16 mouse cellular contexts compared by ENCODE assay signal in the genomic region with DNA sequence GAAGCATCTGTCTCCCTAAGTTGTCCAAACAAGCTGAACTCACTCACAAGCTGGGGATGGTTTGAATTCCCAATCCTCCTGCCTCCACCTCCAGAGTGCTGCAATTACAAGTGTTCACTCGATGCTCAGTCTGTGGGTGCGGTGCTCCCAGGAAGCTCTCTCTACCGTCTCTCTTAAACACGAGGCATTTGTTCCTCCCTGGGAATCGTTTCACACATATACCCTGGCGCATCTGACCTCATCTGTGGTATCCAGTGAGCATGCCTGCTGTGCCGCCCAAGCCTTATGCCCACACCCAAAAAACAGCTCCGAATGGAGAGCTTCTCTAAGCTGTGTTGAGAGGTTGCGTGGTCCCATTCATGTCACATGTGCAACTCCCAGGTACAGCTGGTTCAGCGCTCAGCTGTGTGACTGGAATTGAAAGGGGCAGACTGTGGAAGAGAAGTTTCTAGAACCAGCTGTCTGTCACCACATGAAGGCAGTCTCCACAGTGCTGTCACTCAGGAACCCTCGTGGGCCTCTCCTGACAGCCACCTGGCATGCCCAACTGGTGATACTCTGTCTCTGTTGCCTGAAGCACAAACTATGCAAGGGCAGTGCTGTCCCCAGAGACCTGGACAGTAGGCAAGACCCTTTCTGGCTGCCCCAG. TPM values are rescaled to one million over a fixed set of nuclear protein-coding genes. Genes with fewer than 3 reads are reported as not detected.
DNase-seq lines count a peak whose midpoint lies in the region; ATAC-seq and TF ChIP-seq lines count a peak whose summit lies in the region.
"Had no signal": no experiment of that assay in that cellular context is flagged by ENCODE, and none has a peak within 500 bp of the region (broad histone marks: within the 10 kb centered on the region; RNA-seq: fewer than 3 reads in every experiment).

No protein-coding gene starts in this region.

- no peaks in the 10 kb centered on the region for H3K27me3 ChIP-seq in embryonic facial prominence, embryonic 13.5 days
- H3K27me3 ChIP-seq in hindbrain, postnatal 0 days (ENCODE audit: insufficient read depth, low read length) = no peaks in the 10 kb centered on the region
- H3K27me3 ChIP-seq: intestine, embryonic 15.5 days; limb, embryonic 15.5 days had no signal

- no peak overlapping the region for H3K4me3 ChIP-seq in layer of hippocampus, adult 2 months
- no peak overlapping the region for H3K4me3 ChIP-seq in embryonic facial prominence, embryonic 13.5 days
- H3K4me3 ChIP-seq in hindbrain, postnatal 0 days (ENCODE audit: low read length) = no peak overlapping the region
- H3K4me3 ChIP-seq: intestine, embryonic 15.5 days; limb, embryonic 15.5 days had no signal

- no peak overlapping the region for H3K9ac ChIP-seq in embryonic facial prominence, embryonic 13.5 days
- H3K9ac ChIP-seq in hindbrain, postnatal 0 days (replicated peaks; ENCODE audit: low read length) = no peak overlapping the region
- H3K9ac ChIP-seq: intestine, embryonic 15.5 days; limb, embryonic 15.5 days; lung, embryonic 14.5 days had no signal

- no peak for DNase-seq in layer of hippocampus, adult 2 months (ENCODE audit: low spot score in 2 of 2)
- no peak for DNase-seq in layer of hippocampus, adult 8-10 months (ENCODE audit: low spot score in 2 of 2)
- no peak for DNase-seq in hindbrain, postnatal 0 days (ENCODE audit: low spot score)
- peak; percentile 79 for DNase-seq in thymus, postnatal 14 days
- no peak for DNase-seq in kidney, adult 8-10 months
- no peak for DNase-seq in cerebellum, adult 9-10 months
- no peak for DNase-seq in right cerebral cortex, postnatal 10 days (ENCODE audit: low spot score in 2 of 2)
- DNase-seq: cerebellum, adult 9-11 months; gastrocnemius, postnatal 10 days; lung, embryonic 14.5 days; spleen, adult 18-20 months had no signal

- no peak for TF ChIP-seq CTCF in layer of hippocampus, adult 2 months (conservative IDR thresholded peaks at IDR 0.05)
- no peak for TF ChIP-seq CTCF in hindbrain, postnatal 0 days (IDR thresholded peaks at IDR 0.05; ENCODE audit: low read depth)

- H3K36me3 ChIP-seq in embryonic facial prominence, embryonic 13.5 days = peaks cover 16% of the 10 kb centered on the region
- H3K36me3 ChIP-seq in hindbrain, postnatal 0 days (ENCODE audit: insufficient read depth, low read length) = no peaks in the 10 kb centered on the region
- H3K36me3 ChIP-seq: intestine, embryonic 15.5 days had no signal

- no peaks in the 10 kb centered on the region for H3K9me3 ChIP-seq in embryonic facial prominence, embryonic 13.5 days
- H3K9me3 ChIP-seq in hindbrain, postnatal 0 days (ENCODE audit: low read length) = no peaks in the 10 kb centered on the region
- H3K9me3 ChIP-seq: intestine, embryonic 15.5 days; limb, embryonic 15.5 days had no signal

- no peak overlapping the region for H3K4me2 ChIP-seq in embryonic facial prominence, embryonic 13.5 days
- H3K4me2 ChIP-seq in hindbrain, postnatal 0 days (ENCODE audit: low read depth, low read length) = no peak overlapping the region
- H3K4me2 ChIP-seq: intestine, embryonic 15.5 days; limb, embryonic 15.5 days; lung, embryonic 14.5 days had no signal

- peak overlapping the region; percentile 73 for H3K27ac ChIP-seq in layer of hippocampus, adult 2 months
- H3K27ac ChIP-seq in embryonic facial prominence, embryonic 13.5 days = 0 out of 2 replicates have a peak overlapping the region, but pooled peaks have one; percentile 11
- peak overlapping the region; percentile 8; the same call in 1 of the 2 replicates for H3K27ac ChIP-seq in hindbrain, postnatal 0 days
- H3K27ac ChIP-seq: intestine, embryonic 15.5 days; limb, embryonic 15.5 days had no signal

- no peak for ATAC-seq in embryonic facial prominence, embryonic 13.5 days (ENCODE audit: insufficient number of reproducible peaks, insufficient read depth, low FRiP score, low TSS enrichment, low read depth)
- ATAC-seq in hindbrain, postnatal 0 days = peak; percentile 21; the same call in 1 of the 2 replicates

- WGBS in embryonic facial prominence, embryonic 13.5 days = 73% methylated on average over 11 of the region's 11 CpGs
- whole genome bisulfite sequencing in hindbrain, postnatal 0 days = 71% methylated on average over 11 of the region's 11 CpGs

- H3K4me1 ChIP-seq in embryonic facial prominence, embryonic 13.5 days = peaks cover 38% of the 10 kb centered on the region
- peaks cover 16% of the 10 kb centered on the region for H3K4me1 ChIP-seq in hindbrain, postnatal 0 days (ENCODE audit: insufficient read depth, low read length)

RNA-seq across cellular contexts. Expression of a gene that starts 29.4 kb away (rescaled TPM):
- total RNA-seq in layer of hippocampus, adult 2 months (2021) = 10 to 100 TPM; 25.5 to 31.2 TPM
- 10 to 100 TPM; 27.0 to 33.4 (median 28.4) TPM for total RNA-seq in layer of hippocampus, adult 8-10 months (2022)
- polyA plus RNA-seq in embryonic facial prominence, embryonic 13.5 days (2015; fragmentation: Nextera tagmentation; extraction: Ambion mirVana) = 28.7 and 33.8 TPM in 2 replicates
- total RNA-seq in hindbrain, postnatal 0 days (2014; rRNA removed) = 38.1 and 45.1 TPM in 2 replicates
- 21.4 and 22.4 TPM in 2 replicates for polyA plus RNA-seq in hindbrain, postnatal 0 days (2015; fragmentation: Nextera tagmentation; extraction: Ambion mirVana)

RNA-seq across cellular contexts. Expression of a gene that starts 37.8 kb away (rescaled TPM):
- 10 to 100 TPM; 47.7 to 55.7 TPM for total RNA-seq in layer of hippocampus, adult 2 months (2021)
- total RNA-seq in layer of hippocampus, adult 8-10 months (2022) = 10 to 100 TPM; 47.4 to 54.5 (median 52.1) TPM
- polyA plus RNA-seq in embryonic facial prominence, embryonic 13.5 days (2015; fragmentation: Nextera tagmentation; extraction: Ambion mirVana) = 9.1 and 11.1 TPM in 2 replicates
- total RNA-seq in hindbrain, postnatal 0 days (2014; rRNA removed) = 52.1 and 54.5 TPM in 2 replicates
- 28.9 and 31.5 TPM in 2 replicates for polyA plus RNA-seq in hindbrain, postnatal 0 days (2015; fragmentation: Nextera tagmentation; extraction: Ambion mirVana)
- total RNA-seq: megakaryocyte-erythroid progenitor cell, adult 5-6 weeks; MEL had no signal

Comparison
In these comparisons a context has a peak if more than half of its experiments do, and no peak if none do; other contexts are left out.
1. H3K27ac ChIP-seq: peak in every context shown above with its lines; median percentile 73 in layer of hippocampus, adult 2 months; 11 in embryonic facial prominence, embryonic 13.5 days; 8 in hindbrain, postnatal 0 days.